Mouse (Mus musculus): ENCODE measurements at regions not wholly inside any gene's neighbourhood (a gene's known extent, or its start where the extent isn't known, plus 50 kb on each side); places are given as distances from the start of the nearest gene placed in this dataset.

GRCm38 (mm10) chr5:75449913-75450525 is 124.7 kb upstream of the Kit start:
- no peak for TF ChIP-seq GATA1 (IDR thresholded peaks at IDR 0.05; ENCODE audit: borderline replicate concordance, low read length)
- no peak for TF ChIP-seq FLI1 (IDR thresholded peaks at IDR 0.05; ENCODE audit: low read length)
